9 mouse cellular contexts compared by ENCODE assay signal in genomic region chr14:63054729-63055128, GRCm38 (mm10). TPM values are rescaled to one million over a fixed set of nuclear protein-coding genes. Genes with fewer than 3 reads are reported as not detected.
DNase-seq lines count a peak whose midpoint lies in the region; ATAC-seq lines count a peak whose summit lies in the region.
"Had no signal": no experiment of that assay in that cellular context is flagged by ENCODE, and none has a peak within 500 bp of the region (broad histone marks: within the 10 kb centered on the region; RNA-seq: fewer than 3 reads in every experiment).

No protein-coding gene starts in this region.

- no peaks in the 10 kb centered on the region for H3K27me3 ChIP-seq in hindbrain, embryonic 12.5 days
- H3K27me3 ChIP-seq in liver, embryonic 13.5 days = peaks cover 5% of the 10 kb centered on the region; the same call in 1 of the 2 replicates

- 50% methylated on average over 6 of the region's 6 CpGs for WGBS in hindbrain, embryonic 12.5 days
- 44% methylated on average over 6 of the region's 6 CpGs for WGBS in liver, embryonic 13.5 days (ENCODE audit: insufficient replicate concordance)

- H3K4me3 ChIP-seq in hindbrain, embryonic 12.5 days = no peak overlapping the region
- H3K4me3 ChIP-seq in liver, embryonic 13.5 days (replicated peaks) = no peak overlapping the region

- no peak overlapping the region for H3K4me2 ChIP-seq in hindbrain, embryonic 12.5 days (replicated peaks)
- H3K4me2 ChIP-seq in liver, embryonic 13.5 days = no peak overlapping the region

- H3K9me3 ChIP-seq in hindbrain, embryonic 12.5 days (replicated peaks) = no peaks in the 10 kb centered on the region
- H3K9me3 ChIP-seq in liver, embryonic 13.5 days (replicated peaks) = no peaks in the 10 kb centered on the region

- intact Hi-C loops in left cerebral cortex, postnatal 36 days (cut with DNase I) = no loop called here

- DNase-seq in left cerebral cortex, adult 11 months (ENCODE audit: low spot score) = peak; percentile 53
- DNase-seq in left cerebral cortex, postnatal 36 days (ENCODE audit: low spot score in 2 of 2) = no peak
- DNase-seq in cerebellum, adult 18-20 months = peak; percentile 84 to 96
- DNase-seq in frontal cortex, postnatal 36 days (ENCODE audit: low spot score in 2 of 2) = peak; percentile 12 to 16
- peak; percentile 53 for DNase-seq in liver, embryonic 13.5 days
- DNase-seq in retina, postnatal 1 day = peak; percentile 96
- no peak for DNase-seq in T-cell, adult 2 months (ENCODE audit: low spot score)

- H3K9ac ChIP-seq in hindbrain, embryonic 12.5 days = no peak overlapping the region
- no peak overlapping the region for H3K9ac ChIP-seq in liver, embryonic 13.5 days

- H3K27ac ChIP-seq in hindbrain, embryonic 12.5 days = no peak overlapping the region
- H3K27ac ChIP-seq in liver, embryonic 13.5 days = no peak overlapping the region

- no peaks in the 10 kb centered on the region for H3K36me3 ChIP-seq in hindbrain, embryonic 12.5 days
- H3K36me3 ChIP-seq in liver, embryonic 13.5 days = no peaks in the 10 kb centered on the region

- H3K4me1 ChIP-seq in hindbrain, embryonic 12.5 days = no peaks in the 10 kb centered on the region
- H3K4me1 ChIP-seq in liver, embryonic 13.5 days (replicated peaks) = no peaks in the 10 kb centered on the region

- peak; percentile 38; the same call in 1 of the 2 replicates for ATAC-seq in hindbrain, embryonic 12.5 days (ENCODE audit: low FRiP score)
- ATAC-seq in liver, embryonic 13.5 days (ENCODE audit: low read depth) = peak; percentile 64; the same call in 1 of the 2 replicates

RNA-seq across cellular contexts. Expression of gene Defb30, which starts 5.0 kb away (rescaled TPM):
- not detected for total RNA-seq in left cerebral cortex, postnatal 36 days (2021)
- not detected in 2 replicates for polyA plus RNA-seq in hindbrain, embryonic 12.5 days (2016; fragmentation: Nextera tagmentation; extraction: Ambion mirVana)
- not detected in 2 replicates for polyA plus RNA-seq in liver, embryonic 13.5 days (2015; fragmentation: Nextera tagmentation; extraction: Ambion mirVana)

RNA-seq across cellular contexts. Expression of gene Defb42, which starts 7.9 kb away (rescaled TPM):
- not detected for total RNA-seq in left cerebral cortex, postnatal 36 days (2021)
- 0.31 TPM in 1 of 2 replicates, not detected in the other for polyA plus RNA-seq in hindbrain, embryonic 12.5 days (2016; fragmentation: Nextera tagmentation; extraction: Ambion mirVana)
- 0.15 and 0.20 TPM in 2 replicates for polyA plus RNA-seq in liver, embryonic 13.5 days (2015; fragmentation: Nextera tagmentation; extraction: Ambion mirVana)

RNA-seq across cellular contexts. Expression of gene Defb43, which starts 43.2 kb away (rescaled TPM):
- not detected for total RNA-seq in left cerebral cortex, postnatal 36 days (2021)
- polyA plus RNA-seq in hindbrain, embryonic 12.5 days (2016; fragmentation: Nextera tagmentation; extraction: Ambion mirVana) = not detected in 2 replicates
- polyA plus RNA-seq in liver, embryonic 13.5 days (2015; fragmentation: Nextera tagmentation; extraction: Ambion mirVana) = not detected in 2 replicates
- total RNA-seq: ES-E14 had no signal

RNA-seq across cellular contexts. Expression of gene Defb47, which starts 56.9 kb away (rescaled TPM):
- not detected for total RNA-seq in left cerebral cortex, postnatal 36 days (2021)
- not detected in 2 replicates for polyA plus RNA-seq in hindbrain, embryonic 12.5 days (2016; fragmentation: Nextera tagmentation; extraction: Ambion mirVana)
- polyA plus RNA-seq in liver, embryonic 13.5 days (2015; fragmentation: Nextera tagmentation; extraction: Ambion mirVana) = not detected in 2 replicates
- total RNA-seq: ES-E14 had no signal

Comparison
In these comparisons a context has a peak if more than half of its experiments do, and no peak if none do; other contexts are left out.
1. DNase-seq: peak in left cerebral cortex, adult 11 months (single experiment), cerebellum, adult 18-20 months (2 of 2), frontal cortex, postnatal 36 days (2 of 2), liver, embryonic 13.5 days (single experiment) and retina, postnatal 1 day (single experiment); none in left cerebral cortex, postnatal 36 days (0 of 2) and T-cell, adult 2 months (single experiment).